Mouse (Mus musculus): ENCODE results near the gene Hoxa3.

Hoxa3 gene

GRCm38 (mm10) chr6:52246403-52246803 is 33.3 kb upstream of the Hoxa3 start:
- no peak for DNase-seq

GRCm38 (mm10) chr6:52245757-52246142 is 32.6 kb upstream of the Hoxa3 start, which contains the start of gene Hoxa11:
Hoxa11 (minus strand) TSS chr6:52245810.
- DNase-seq, result no peak

- DNase-seq, result no peak
Observed at GRCm38 (mm10) chr6:52245040-52245756, 32.1 kb upstream of the Hoxa3 start.

GRCm38 (mm10) chr6:52244471-52245039 is 31.4 kb upstream of the Hoxa3 start:
- no peak for DNase-seq

GRCm38 (mm10) chr6:52243681-52244121 is 30.6 kb upstream of the Hoxa3 start:
- no peak for DNase-seq

GRCm38 (mm10) chr6:52242801-52243332 is 29.7 kb upstream of the Hoxa3 start:
- no peak for DNase-seq

GRCm38 (mm10) chr6:52241001-52241621 is 28.0 kb upstream of the Hoxa3 start:
- DNase-seq, result no peak

- DNase-seq, result no peak
Observed at GRCm38 (mm10) chr6:52240389-52241000, 27.4 kb upstream of the Hoxa3 start, which contains the start of gene Hoxa10. Hoxa10 (minus strand) TSS chr6:52240854.

- DNase-seq, result no peak
Observed at GRCm38 (mm10) chr6:52239625-52240388, 26.7 kb upstream of the Hoxa3 start.

- no peak for DNase-seq
Observed at GRCm38 (mm10) chr6:52238976-52239375, 25.8 kb upstream of the Hoxa3 start.

- no peak for DNase-seq
Observed at GRCm38 (mm10) chr6:52238155-52238545, 25.0 kb upstream of the Hoxa3 start.

GRCm38 (mm10) chr6:52237346-52238154 is 24.4 kb upstream of the Hoxa3 start:
- DNase-seq, result no peak

- no peak for DNase-seq
Observed at GRCm38 (mm10) chr6:52236806-52237205, 23.7 kb upstream of the Hoxa3 start.

- no peak for DNase-seq
Observed at GRCm38 (mm10) chr6:52235866-52236265, 22.7 kb upstream of the Hoxa3 start.

GRCm38 (mm10) chr6:52235267-52235666 is 22.1 kb upstream of the Hoxa3 start:
- DNase-seq, result no peak

GRCm38 (mm10) chr6:52234428-52235140 is 21.4 kb upstream of the Hoxa3 start:
- no peak for DNase-seq

GRCm38 (mm10) chr6:52233546-52234427 is 20.7 kb upstream of the Hoxa3 start:
- no peak for DNase-seq

GRCm38 (mm10) chr6:52232984-52233545 is 19.9 kb upstream of the Hoxa3 start:
- no peak for DNase-seq

- DNase-seq, result no peak
Observed at GRCm38 (mm10) chr6:52232568-52232965, 19.4 kb upstream of the Hoxa3 start.
